Mouse (Mus musculus): ENCODE measurements around the gene Hrg. TPM values are rescaled to one million over a fixed set of nuclear protein-coding genes. Genes with fewer than 3 reads are reported as not detected.

Gene Hrg
- polyA plus RNA-seq, 1 experiment from 2014 or later: not detected

Other genes starting within 250 kb of the Hrg start
- gene Crygs, start 139.5 kb upstream of the Hrg start, polyA plus RNA-seq (2015; fragmentation: Nextera tagmentation; extraction: Ambion mirVana): not detected in 2 replicates
- gene Tbccd1, start 93.4 kb upstream of the Hrg start, polyA plus RNA-seq (2015; fragmentation: Nextera tagmentation; extraction: Ambion mirVana): 26.7 and 27.4 TPM in 2 replicates
- gene Dnajb11, start 93.2 kb upstream of the Hrg start, polyA plus RNA-seq (2015; fragmentation: Nextera tagmentation; extraction: Ambion mirVana): 93.0 and 101 TPM in 2 replicates
- 8.9 and 74.9 TPM in 2 replicates for gene Ahsg, start 59.8 kb upstream of the Hrg start, polyA plus RNA-seq (2015; fragmentation: Nextera tagmentation; extraction: Ambion mirVana)
- not detected in 2 replicates for gene Fetub, start 32.7 kb upstream of the Hrg start, polyA plus RNA-seq (2015; fragmentation: Nextera tagmentation; extraction: Ambion mirVana)
- gene Kng2, start 78.4 kb downstream of the Hrg start, polyA plus RNA-seq (2015; fragmentation: Nextera tagmentation; extraction: Ambion mirVana): 2.4 TPM in 1 of 2 replicates, not detected in the other
- gene Kng1, start 106.8 kb downstream of the Hrg start, polyA plus RNA-seq (2015; fragmentation: Nextera tagmentation; extraction: Ambion mirVana): 1.2 and 13.7 TPM in 2 replicates
- gene Eif4a2, start 156.4 kb downstream of the Hrg start, polyA plus RNA-seq (2015; fragmentation: Nextera tagmentation; extraction: Ambion mirVana): 203 and 205 TPM in 2 replicates
- 108 and 123 TPM in 2 replicates for gene Rfc4, start 176.7 kb downstream of the Hrg start, polyA plus RNA-seq (2015; fragmentation: Nextera tagmentation; extraction: Ambion mirVana)
- gene Adipoq, start 195.5 kb downstream of the Hrg start, polyA plus RNA-seq (2015; fragmentation: Nextera tagmentation; extraction: Ambion mirVana): 0.73 TPM in 1 of 2 replicates, not detected in the other

All from lung, embryonic 16.5 days (tissue).